Mouse (Mus musculus) right cerebral cortex, adult 2 months (tissue): ENCODE results near the gene Glt8d2.

Source experiments
- DNase-seq, 2 experiments: peaks; one replicate each; pipeline ENCODE4 v3.0.0; 2021 to 2022; ENCODE audit warnings: low spot score in 2 of 2

Glt8d2 gene

DNA sequence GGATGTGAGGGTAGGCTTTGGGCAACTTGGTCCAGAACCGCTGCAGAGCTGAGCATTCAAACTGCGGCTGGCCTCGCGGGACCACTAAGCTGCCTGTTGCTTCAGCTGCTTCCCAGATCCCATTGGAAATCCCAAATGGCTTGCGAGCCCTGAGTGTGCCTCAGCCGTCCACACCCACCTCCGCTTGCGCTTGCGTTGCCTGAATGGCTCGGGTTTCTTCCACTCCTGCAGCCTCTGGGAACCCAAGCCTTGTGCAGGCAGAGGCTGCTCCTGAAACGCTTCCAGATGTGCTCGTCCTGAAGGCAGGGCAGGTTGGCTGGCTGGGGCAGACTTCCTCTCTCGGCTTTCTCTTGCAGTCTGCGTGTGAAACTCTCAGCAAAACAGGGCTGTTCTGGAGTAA, at the start of gene Glt8d2:
Gene Glt8d2 (minus strand): TSS at position 157 of the 400 bp plus-strand sequence.
- peak; percentile 67 to 68 for DNase-seq

GRCm38 (mm10) chr10:82699296-82699941, 9.0 kb upstream of the Glt8d2 start:
- no peak for DNase-seq

- DNase-seq = peak; percentile 89 to 90
Measured at GRCm38 (mm10) chr10:82698712-82699261, 8.3 kb upstream of the Glt8d2 start.

- DNase-seq = no peak
Measured at GRCm38 (mm10) chr10:82697305-82697898, 7.0 kb upstream of the Glt8d2 start.

GRCm38 (mm10) chr10:82696453-82697079, 6.1 kb upstream of the Glt8d2 start:
- DNase-seq = no peak

DNA sequence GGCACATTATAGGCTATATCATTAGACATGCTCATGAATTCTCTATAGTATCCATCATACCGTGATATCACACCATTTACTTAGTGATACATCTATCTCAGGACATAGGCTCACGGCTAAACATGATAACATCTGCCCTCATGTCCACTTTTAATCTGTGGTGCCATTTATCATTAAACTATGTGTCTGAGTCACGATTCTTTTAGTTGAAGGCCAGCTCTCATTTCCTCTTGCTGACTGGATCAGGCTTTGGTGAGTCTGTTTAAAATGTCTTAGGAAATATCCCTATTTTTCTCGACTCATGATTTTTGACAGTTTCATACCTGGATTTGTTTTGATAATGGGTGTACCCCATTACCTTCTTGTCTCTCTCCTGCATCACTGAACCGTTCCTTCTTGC, 5.5 kb upstream of the Glt8d2 start, which contains the start of gene Hcfc2:
Gene Hcfc2 (plus strand): TSS at position 205 of the 400 bp plus-strand sequence.
- no peak for DNase-seq

- DNase-seq = peak; percentile 40 to 47
Measured at GRCm38 (mm10) chr10:82689681-82690211, 704 bp downstream of the Glt8d2 start.

DNA sequence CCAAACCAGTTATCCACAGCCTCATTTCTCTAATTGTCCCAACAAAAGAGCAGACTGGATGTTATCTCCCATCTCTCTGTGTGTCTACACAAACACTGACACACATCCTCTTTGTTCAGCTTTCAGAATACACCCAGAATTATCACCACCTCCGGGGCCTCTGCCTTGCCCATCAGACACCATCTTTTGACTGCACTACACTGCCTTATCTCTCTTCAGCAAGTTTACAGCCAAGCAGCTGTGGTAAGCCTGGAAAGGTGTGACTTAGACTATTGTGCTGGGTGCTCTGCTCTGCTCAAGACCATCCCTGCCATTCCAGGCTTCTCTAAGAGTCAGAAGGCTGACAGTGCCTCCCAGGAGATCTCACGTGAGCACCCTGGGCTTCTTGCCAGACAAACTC, 5.0 kb downstream of the Glt8d2 start:
- DNase-seq = no peak

DNA sequence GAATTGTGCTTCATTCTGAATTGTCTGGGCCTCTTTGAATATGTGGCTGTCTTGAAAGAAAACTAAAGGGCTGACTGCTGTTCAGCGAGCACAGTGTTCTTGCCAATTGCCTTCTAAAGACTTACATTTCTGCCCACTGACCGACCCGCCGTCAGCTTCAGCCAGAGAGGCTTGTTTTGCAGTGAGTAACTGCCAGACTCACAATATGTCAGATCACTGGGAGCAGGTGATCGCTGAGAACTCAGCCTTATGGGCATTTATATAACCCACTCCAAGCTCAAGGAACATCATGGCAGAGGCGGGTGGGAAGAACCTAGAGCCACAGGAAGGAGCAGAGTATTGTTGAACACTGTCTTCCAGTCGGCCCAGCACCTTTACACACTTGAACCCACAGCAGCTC, 8.8 kb downstream of the Glt8d2 start:
- DNase-seq = peak; percentile 44 to 48

DNA sequence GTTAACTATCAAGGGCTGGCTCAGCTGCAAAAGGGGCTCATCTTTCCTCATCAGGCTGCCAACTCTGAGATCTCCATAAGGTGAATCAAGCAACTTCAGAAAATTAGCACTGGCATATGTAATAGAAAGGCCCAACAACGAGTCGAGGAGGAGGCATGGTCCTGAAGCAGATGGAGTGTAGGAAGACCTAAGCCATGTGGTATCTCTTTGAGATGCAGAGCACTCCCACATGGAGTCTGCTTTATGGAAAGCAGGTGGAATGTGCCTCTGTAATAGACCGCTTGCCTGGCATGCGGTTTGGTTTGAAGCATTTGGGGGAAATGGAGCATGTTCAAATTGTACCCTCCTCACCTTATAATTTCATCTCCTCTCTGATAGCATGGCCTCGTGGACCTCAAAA, 9.7 kb downstream of the Glt8d2 start:
- DNase-seq = peak; percentile 74 to 77

GRCm38 (mm10) chr10:82676949-82677348, 13.5 kb downstream of the Glt8d2 start:
- DNase-seq = no peak

GRCm38 (mm10) chr10:82670205-82670604, 20.2 kb downstream of the Glt8d2 start:
- DNase-seq = no peak

GRCm38 (mm10) chr10:82666436-82667234, 23.8 kb downstream of the Glt8d2 start:
- peak; percentile 93 to 97 for DNase-seq

DNA sequence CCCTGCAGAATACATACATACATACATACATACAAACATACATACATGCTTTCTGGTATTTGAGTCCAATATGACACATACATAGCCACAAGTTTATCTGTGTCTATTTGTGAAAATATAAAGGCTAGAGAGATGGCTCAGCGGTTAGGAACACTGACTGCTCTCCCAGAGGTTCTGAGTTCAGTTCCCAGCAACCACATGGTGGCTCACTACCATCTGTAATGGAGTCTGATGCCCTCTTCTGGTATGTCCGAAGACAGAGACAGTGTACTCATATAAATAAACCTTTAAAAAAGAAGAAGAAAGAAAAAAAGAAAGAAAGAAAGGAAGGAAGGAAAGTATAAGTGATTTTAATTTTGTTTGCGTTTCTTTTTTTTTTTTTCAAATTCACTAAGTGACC, 24.5 kb downstream of the Glt8d2 start:
- DNase-seq = no peak

DNA sequence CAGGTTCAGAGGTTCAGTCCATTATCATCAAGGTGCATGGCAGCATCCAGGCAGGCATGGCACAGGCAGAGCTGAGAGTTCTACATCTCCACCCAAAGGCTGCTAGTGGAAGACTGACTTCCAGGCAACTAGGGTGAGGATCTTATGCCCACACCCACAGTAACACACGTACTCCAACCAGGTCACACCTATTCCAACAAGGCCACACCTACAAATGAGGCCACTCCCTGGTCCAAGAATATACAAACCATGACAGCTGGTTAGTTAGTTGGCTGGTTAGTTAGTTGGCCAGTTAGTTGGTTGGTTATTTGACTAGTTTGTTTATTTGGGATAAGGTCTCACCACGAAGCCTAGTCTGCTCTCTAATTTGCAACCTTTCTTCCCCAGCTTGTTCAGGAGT, 27.2 kb downstream of the Glt8d2 start:
- DNase-seq = no peak

DNA sequence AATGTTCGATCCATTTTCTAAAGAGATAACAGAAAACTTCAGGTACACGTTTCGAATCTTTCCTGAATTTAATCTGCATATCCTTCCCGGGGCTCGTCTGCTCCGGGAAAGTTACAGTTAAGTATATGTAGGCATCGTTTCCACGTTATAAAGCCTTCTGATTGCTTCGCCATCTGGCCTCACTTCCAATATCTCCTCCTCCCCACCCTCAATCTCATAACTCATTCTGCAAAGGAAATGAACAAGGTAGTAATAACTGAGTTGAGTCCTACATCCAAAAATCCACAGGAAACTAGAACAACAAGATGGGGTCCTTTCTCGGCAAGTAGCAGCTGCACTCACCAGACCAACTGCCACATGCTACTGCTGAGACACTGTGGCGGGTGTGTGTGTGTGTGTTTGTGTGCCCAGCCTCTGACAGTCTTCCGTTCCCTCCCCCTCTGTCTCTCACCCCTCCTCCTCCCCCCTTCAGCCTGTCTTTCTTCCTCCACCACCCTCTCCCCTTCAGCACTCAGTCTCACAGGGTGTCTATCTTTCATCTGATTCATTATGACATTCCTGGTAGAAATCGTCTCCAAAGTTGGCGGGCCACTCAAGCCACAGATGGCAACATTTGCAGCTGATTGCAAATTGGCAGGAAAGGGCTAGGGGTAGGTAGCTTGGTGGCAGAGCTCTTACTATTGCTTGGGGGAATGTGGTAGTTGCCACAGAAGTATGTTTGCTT, 28.0 kb downstream of the Glt8d2 start:
- peak; percentile 49 to 55 for DNase-seq

- DNase-seq = peak; percentile 66 to 76
Measured at GRCm38 (mm10) chr10:82661820-82662219, 28.6 kb downstream of the Glt8d2 start.

DNA sequence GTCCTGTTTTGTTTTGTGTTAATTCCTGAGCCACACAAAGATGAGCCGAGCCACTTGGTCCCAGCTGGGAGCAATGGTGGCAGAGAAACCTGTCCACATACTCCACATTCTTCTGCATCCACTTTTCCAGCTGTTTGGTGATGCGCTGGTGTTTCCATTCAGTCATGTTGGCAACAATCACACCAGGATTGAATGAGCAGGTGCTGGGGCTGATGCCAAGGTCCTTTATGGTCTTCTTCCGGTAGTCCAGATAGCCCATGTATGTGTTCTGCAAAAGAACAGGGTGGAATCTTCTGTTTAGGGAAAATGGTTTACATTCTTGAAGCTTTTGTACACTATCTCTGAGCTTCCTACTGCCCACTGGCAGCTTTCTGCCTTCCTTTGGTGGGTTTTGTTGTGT, 35.9 kb downstream of the Glt8d2 start:
- no peak for DNase-seq

DNA sequence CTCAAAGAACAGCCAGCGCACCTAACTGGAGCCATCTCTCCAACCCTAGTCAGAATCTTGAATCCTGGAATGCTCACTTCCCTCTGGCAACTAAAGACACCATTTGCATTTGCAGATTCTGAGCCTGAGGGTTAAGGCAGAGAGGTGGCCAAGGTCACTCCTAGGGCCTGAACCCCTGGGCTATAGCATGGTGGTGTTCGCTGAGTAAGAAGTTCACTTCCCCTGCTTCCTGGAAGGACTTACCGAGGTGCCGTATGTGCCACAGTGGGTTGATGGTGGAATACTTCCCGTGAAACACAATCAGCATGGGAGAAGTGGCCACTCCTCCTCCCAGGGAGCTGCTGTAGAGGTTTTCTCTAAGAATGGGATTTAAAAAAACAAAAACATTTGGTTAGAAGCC, 37.8 kb downstream of the Glt8d2 start:
- DNase-seq = no peak

DNA sequence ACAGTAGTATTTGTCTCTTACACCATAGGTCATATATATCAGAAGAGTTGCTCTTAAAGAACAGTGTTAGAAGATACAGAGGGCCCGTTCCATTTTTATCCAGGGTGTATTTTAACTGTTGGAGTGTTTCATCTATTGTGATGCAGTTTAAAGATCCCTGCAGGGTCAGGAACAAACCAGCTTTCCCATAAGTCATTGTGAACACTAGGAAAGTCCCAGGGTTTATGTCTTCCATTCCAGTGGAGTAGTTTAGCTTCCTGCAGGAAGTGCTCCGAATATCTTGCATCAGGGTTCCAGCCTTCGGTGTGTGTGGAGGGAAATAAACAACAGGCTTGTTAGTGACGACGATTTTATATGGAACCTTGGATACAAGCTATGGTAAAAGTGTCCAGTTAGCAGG, 39.2 kb downstream of the Glt8d2 start:
- DNase-seq = no peak

DNA sequence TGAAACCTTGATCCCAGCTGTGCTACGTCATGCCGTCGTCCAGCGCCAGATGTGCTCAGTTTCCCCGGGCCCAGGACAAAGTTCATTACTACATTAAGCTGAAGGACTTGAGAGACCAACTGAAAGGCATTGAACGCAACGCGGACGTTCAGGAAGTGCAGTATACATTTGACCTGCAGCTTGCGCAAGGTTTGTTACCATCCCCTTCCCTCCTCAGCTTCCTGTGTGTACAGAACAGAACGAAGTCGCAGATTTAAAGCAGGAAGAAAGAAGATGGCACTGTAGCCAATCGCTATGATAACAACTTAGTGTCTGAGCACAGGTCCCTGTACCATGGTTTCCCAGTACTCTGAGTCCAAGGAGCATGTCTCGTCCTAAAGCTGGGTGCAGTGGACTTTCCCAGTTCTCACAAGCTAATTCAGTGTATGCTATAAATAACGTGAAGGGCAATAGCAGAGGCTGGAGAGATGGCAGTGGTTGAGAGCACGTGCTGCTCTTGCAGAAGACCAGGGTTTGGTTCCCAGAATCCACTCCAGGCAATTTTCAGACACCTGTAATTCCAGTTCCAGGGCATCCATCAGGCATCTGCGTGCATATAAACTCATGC, 43.1 kb downstream of the Glt8d2 start:
- no peak for DNase-seq
